Mouse (Mus musculus) c-Kit-positive CD71-positive TER-119-positive erythroid progenitor cells, embryonic 14.5 days (primary cell): ENCODE data around the gene Slc51a.
"Not testable (repeated sequence)": the region's sequence is repeated elsewhere in the genome, so short reads cannot be mapped to it uniquely, and the experiment has no call there.

Source experiments
- DNase-seq: peaks from one replicate; pipeline ENCODE4 v3.0.0-alpha.2; 2013; ENCODE audit warnings: low spot score

Slc51a gene

DNA sequence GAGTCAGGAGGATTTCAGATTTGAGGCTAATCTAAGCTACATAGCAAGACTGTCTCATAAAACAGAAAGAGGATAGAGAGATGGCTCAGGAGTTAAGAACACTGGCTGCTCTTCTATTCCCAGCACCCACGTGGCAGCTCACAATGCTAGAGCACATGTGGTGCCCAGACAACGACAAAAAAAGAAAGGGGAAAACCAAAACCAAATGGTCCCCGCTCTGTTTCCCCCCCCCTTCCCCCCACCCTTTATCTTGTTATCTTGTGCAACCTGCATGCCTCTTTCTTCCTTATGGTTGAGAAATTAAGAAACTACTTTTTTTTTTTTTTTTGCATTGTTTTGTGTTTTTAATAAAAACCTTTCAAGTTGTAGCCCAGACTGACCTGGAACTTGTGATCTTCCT is 19.2 kb downstream of the Slc51a start:
- DNase-seq = no peak

DNA sequence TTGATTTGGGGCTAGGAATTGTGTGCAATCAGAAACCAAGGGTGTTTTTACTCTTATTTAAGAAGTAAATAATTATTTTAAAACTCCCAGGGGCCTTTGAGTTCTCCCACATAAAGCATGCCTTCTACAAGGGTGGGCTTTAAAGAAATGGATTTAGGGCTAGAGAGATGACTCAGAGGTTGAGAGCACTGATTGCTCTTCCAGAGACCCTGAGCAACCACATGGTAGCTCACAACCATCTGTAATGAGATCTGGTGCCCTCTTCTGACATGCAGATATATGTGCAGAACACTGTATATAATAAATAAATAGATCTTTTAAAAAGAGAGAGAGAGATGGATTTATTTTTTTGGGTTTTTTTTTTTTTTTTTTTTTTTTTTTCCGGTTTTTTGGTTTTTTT is 22.8 kb downstream of the Slc51a start:
- no peak for DNase-seq

DNA sequence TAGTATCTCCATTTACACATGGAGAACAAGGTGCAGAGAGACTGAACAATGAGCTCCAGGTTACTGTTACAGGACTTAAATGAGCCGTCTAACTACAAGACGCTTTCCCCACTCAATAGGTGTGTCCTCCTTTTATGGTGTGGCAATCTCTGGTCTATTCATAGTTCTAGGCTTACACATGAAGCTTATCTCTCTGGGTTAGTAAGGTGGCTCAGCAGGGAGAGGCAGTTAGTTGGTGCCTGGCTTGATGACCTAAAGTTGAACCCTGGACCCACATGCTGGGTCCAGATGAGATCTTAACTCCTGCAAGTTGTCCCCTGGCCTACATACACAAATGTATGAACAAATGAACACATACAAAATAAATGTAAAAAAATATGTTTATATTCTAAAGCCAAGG is 24.3 kb downstream of the Slc51a start:
- no peak for DNase-seq

DNA sequence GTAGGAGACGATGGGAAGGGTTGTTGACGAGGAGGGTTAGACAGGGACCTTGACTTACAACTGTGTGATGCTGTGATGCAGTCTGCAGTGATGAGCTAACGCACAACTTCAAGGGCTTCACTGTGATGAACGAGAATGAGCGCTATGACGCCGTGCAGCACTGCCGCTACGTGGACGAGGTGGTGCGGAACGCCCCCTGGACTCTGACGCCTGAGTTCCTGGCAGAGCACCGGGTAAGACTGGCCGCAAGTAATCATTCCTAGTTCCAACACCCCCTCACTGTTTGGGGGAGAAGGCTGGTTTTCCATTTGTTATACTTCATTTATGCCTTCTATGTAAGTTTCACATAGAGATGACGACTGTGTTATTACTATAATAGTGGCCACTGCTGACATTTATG is 24.7 kb downstream of the Slc51a start:
- DNase-seq = no peak

DNA sequence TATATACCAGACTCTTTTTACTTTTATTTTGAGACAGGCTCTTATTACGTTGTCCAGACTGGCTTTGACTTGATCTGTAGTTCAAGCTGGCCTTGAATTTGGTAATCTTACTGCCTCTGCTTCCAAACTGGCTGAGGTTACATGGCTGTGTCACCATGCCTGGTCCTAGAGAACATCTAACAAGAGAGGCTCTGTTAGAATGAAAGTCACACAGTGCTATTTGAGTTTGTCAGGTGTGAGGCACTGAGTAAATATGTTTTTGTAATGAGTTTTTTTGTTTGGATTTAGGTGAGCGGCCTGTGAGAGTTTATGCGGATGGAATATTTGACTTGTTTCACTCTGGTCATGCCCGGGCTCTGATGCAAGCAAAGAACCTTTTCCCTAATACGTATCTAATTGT is 26.0 kb downstream of the Slc51a start:
- DNase-seq = no peak

DNA sequence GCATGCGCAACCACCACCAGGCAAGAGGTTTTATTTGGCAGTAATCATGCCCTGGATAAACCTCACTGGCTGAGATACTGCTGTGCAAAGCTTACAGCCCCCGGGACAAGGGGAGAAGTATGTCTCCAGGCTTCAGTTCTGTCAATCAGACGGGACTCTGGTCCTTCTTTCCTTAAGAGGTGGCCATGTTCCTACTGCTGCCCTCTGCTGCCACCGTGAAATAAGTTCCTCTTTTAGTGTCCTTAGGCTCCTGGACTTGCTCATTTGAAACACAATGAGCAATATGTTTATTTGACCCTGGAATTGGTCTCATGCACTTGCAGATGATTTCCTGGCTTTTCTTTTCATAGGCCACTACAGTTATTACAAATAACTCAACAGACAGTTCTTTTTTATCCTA is 27.2 kb downstream of the Slc51a start:
- DNase-seq = no peak

DNA sequence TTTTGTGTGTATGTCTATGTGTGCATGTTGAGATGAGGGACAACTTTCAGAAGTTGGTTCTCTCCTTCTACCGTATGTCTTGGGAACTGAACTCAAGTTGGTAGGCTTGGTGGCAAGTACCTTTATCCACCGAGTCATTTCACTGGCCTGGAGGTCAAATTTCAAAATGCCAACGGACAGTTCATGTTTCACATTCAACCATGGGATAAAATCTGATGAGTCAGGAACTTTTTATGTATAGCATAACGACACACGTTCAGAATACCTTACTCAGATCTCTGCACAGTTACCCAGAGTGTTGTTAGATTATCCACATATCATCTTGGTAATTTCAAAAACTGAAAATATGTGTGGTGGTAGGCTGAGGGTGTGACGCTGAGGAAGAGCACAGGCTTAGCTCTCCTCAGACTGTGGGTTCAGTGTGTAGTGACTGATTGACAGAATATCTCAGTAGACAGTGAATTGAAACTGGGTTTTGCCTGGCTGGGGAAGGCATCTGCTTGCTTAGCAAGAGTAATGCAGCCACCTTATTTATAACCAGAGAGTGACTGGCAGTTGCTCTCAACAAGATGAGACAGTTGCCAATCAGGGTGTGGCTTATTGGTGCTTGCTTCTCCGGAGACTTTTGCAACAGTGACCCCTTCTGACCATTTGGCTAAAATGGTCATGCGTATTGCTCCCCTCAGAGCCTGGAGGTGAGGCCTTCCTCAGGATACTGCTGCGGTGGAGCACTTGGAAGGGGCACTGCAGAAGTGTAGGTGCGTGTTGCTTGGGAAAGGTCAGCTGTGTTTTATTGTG is 29.9 kb downstream of the Slc51a start:
- peak; percentile 80 for DNase-seq

DNA sequence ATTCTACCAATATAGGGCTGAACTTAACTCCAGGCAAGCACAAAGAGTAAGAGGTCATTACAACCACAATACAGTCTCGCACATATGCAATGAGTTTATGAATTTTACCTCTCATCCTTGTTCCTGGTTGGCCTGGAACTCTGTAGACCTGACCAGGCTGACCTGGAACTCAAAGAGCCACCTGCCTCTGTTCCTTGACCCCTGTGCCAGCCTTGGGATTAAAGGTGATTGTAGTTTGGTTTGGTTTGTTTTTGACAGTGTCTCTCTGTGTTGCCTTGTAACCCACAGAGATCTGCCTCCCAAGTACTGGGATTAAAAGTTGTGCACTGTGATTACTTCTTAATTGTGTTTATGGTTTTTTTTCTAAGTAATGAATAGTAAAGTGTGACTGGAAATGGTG is 30.9 kb downstream of the Slc51a start:
- DNase-seq = no peak

DNA sequence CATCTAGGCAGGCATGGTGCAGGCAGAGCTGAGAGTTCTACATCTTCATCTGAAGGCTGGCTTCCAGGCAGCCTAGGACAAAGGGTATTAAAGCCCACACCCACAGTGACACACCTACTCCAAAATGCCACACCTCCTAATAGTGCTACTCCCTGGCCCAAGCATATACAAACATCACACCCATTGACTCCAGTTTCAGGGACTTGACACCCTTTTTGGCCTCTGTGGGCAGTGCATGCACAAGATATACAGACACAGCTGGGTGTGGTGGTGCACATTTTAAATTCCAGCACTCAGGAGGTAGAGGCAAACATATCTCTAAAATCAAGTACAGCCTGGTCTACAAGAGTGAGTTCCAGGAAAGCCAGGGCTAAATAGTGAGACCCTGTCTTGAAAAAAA is 31.6 kb downstream of the Slc51a start:
- peak; percentile 51 for DNase-seq

DNA sequence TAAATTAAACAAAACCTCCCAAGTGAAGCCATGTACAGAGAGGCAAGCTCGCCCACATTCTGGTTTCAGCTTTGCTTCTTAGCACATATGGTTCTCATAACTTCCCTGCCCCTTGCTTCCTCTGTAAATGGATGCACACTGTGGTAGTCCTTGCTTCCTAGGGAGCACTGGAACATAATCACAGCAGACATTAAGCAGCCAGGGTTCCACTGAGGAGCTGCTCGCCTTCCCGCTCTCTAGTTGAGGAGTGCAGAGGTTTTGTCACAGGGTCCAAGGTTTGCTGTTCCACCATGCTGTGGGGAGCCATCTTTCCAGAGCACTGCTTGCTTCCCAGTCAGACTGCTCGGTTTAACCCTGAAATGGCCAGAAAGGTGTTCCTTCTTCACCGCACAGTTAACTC is 33.0 kb downstream of the Slc51a start:
- DNase-seq = no peak

DNA sequence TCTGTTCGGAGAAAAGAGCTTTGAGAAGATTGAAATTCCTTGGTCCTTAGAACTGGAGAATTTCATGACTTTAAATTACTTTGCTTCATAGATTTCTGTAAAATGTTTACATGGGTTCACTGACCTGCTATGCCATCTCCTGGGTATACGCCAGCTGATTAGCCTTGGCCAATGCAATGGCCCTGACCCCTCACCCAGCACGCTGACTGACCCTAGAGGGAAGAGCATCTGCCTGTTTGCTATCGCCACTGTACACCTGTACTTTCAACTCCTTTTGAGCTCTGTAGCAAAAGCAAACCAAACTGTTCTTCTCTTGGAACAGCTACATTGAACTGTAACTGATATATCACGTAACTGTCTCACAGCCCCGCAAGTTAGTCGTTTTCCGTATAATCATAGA is 34.6 kb downstream of the Slc51a start:
- DNase-seq = no peak

DNA sequence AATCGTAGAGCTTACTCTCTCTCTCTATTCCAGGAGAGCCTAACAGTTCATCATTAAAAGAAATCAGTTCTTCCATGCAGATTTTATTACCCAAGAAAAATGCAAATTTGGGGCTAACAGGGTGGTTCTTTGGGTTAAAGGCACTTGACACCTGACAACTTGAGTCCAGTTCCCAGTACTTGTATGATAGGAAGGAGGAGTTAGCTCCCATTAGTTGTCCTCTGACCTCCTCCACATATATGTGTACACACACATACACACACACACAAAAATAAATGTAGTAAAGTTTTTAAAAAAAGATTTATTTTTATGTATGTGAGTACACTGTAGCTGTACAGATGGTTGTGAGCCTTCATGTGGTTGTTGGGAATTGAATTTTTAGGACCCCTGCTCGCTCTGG is 37.5 kb downstream of the Slc51a start:
- no peak for DNase-seq

DNA sequence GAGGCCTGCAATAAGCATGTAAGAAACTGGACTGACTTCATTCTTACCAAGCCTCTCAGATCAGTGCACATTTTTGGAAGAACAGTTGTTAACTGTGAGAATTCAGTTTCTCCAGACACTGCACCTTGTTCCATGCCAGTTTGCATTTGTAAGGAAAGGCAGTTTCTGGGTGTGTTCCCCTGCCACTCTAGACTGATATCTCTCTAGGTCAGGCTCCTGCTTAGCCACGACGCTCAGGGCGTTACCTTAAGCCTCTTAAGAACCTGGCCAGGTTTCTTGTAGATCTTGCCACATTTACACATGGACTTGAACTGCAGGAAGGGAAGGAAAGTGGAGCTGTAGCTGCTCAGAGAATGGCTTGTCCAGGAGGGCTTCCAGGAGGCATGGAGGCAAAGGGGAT is 38.0 kb downstream of the Slc51a start:
- DNase-seq = peak; percentile 82

DNA sequence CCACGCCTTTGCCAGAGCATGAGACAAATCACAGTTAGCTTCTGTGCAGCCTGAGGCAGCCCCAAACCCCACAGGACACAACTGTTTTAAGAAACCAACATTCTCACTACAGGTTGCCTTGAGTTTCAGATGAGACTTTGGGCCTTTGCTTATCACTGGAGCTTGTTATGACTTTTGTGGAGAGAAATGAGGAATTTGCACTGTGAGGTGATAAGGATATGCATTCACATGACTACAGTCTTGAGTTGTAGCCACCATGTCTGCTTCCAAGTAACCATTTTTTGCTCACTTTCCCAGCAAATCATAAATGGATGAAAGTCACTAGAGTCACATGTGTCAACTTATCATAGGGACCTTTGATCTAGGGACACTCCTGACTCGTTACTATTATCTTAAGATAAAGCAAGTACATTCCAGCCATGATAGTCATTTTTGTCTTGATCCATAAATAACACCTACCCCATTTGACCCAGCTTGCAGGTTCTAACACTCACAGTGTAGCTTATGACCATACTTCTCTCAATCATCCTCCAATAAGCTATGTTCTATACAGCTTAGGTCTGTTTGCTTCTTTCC is 41.0 kb downstream of the Slc51a start:
- no peak for DNase-seq

DNA sequence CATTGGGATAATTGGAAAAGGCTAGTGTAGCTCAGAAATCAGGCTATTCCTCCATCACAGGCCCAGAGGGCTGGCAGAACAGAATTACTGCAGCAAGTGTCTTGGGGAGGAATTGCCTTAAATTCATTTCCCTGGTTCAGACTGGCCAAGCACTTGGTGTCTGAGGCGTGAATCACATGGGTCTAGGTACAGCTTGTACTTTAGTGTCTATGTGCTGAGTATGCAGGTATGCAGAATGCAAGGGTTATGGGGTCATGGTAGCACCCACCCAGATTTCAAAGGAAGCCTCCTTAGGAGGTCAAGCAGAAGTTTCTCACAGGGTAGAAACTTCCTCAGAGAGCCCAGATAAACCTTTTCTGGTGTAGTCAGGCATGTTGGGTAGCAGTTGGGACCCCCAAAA is 42.1 kb downstream of the Slc51a start:
- DNase-seq = no peak

DNA sequence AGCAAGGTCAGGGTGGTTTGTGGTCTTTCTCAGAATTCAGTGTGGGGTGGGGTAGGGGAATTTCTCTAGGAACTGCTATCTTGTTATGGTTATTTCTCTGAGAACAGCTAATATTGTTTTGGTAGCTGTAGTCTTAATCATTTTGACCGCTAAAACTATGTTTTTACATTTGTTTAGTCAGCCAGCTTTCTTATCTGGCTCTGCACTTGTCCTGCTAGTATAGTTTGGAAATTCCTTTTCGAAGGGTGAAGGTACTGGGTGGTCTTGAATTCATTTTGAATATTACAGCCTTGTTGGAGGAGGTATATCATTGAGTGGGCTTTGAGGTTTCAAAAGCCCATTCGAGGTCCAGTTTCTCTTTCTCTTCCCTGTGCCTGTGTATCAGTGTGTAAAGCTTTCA is 43.1 kb downstream of the Slc51a start:
- not testable (repeated sequence) for DNase-seq

DNA sequence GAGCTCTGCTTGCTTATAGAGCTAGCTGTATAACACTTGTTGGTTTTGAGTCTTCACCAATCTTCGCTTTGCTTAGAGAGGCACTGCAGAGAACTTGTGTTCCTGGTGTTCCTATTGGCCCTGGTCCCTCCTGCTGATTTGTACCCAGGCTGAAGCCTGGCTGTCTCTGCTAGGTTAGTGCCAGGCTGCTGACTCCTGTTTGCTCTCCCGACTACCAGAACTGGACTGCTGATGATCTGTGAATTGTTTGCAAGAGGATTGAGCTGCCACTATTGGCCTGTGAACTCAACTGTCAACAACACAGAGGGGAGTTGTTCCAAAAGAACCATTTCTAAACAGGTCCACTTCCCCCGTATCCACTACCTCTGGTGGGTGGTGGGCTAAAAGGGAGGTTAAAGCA is 46.2 kb downstream of the Slc51a start:
- DNase-seq = no peak

DNA sequence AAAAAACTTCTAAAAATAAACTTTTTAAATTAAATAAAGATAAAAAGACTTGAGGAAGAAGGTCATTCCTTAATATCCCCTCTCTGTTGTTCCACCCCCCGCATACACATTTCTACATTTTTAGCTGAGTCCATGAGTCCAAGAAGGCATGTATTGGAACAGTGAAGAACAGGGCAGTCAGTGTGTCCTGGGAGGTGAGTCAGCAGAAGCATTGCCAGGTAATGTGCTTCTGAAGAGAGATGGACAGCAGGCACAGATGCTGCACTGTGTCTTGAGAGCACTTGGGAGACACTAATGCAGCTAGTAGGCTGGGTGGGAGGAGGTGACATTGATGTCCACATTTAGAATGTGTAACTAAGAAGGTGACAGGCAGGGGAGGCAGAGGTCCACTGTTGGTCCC is 50.4 kb downstream of the Slc51a start:
- DNase-seq = no peak

DNA sequence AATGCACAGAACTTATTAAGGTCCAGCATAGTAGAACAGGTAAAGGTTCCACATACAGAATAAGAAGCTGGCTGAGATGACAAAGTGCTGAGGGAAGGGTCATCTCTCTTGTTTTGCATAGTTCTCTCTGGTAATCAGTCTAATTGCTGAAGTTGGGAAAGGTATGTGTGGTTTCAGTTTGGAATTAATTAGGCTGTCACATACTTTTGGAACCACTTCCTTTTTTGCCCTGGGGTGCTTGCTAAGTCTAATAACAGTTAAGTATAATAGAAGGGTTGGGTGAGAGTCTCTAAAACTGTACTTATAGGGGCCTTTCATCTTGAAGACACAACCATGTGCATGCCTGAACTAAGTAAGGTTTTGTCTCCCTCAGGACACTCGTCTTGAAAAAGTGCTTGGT is 51.0 kb downstream of the Slc51a start:
- DNase-seq = no peak

DNA sequence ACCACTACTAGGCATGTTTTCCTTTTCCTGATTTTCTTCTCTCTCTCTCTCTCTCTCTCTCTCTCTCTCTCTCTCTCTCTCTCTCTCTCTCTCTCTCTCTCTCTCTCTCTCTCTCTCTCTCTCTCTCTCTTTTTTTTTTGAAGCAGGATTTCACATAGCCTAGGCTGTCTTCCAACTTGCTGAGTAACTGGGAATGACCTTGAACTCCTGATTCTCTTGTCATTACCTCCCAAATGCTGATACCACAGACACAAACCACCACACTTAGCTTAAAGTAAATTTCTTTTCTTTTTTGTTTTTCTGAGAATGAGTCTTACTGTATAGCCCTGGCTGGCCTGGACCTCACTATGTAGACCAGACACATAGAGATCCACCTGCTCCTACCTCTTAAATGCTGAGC is 53.0 kb downstream of the Slc51a start:
- DNase-seq = no peak

DNA sequence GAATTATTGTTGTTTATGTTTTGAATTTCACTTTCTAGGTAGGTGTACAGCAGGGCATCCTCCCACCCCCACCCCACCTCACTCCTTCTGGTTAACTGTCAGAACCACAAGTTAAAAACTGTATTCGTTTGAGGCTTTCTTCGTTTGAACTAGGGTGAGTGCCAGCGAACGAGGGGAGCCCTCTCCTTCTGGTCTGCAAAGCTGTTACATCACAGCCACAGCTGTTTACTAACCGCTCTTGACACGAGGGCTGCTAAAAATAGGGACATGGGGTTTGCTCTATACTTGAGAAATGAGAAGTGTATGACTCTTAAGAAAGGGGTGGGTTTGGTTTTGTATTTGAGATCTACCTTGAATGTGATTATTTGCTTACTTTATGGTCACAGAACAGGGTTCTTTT is 53.6 kb downstream of the Slc51a start:
- no peak for DNase-seq

DNA sequence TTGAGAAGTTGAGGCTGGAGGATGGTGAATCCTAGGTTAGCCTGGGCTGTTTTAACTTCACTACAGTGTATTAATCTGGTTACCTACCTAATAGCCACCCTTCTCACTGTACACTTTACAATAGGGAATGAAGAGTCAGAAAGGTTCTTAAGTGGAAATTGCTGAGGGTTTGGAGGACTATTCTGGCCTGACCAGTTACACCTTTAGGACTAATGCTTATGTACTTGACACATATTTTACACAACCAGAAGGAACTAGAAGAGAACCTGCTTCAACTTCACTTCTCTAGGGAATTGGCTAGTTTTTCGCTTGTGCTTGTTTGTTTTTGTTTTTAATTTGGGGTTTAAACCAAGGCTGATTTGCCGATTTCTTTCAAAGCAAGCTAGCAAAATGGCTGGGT is 54.5 kb downstream of the Slc51a start:
- DNase-seq = no peak

DNA sequence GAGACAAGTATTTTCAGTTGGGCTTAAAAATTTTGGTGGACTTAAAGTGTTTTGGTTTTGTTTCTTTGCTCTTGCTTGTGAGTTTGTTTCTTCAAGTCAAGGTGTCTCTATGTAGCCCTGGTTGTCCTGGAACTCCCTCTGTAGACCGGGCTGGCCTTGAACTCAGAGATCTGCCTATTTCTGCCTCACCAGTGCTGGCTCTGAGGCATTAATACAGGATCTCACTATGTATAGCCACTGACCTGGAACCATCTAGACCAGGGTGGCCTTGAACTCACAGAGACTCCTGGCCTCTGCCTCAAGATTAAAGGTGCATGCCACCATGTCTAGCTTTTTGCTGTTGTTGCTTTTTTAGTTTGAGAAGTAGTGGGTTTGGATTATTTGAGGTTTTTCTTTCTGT is 55.8 kb downstream of the Slc51a start:
- DNase-seq = no peak

DNA sequence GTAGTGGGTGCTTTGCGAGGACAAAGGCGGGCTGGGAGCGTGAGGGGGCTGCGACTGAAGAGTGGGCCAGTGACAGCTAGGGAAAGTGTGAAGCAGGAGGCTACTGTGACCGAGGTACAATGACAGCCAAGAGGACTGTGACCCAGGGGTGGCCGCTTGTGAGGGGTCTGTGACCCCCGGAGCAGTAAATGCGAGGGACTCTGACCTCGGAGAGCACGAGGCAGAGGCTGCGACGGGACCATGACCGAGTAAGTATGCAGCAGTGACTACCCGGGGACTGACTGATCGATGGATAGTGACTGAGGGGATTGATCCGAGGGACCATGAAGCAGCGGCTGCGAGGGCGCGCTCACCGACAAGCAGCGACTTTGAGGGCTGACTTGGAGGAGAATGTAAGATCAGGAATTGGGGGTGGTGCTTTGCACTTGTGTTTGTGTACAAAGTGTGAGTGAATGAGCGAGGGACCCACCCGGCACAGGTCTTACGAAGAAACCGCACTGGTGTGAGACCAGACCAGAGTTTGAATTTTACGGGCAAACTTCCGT is 56.6 kb downstream of the Slc51a start:
- no peak for DNase-seq
